Mouse (Mus musculus): ENCODE measurements around the gene Grin3b. TPM values are rescaled to one million over a fixed set of nuclear protein-coding genes. Genes with fewer than 3 reads are reported as not detected.
A peak's percentile ranks its signal among the peaks of the same experiment; 100 is the strongest.
"Not testable (repeated sequence)": the region's sequence is repeated elsewhere in the genome, so short reads cannot be mapped to it uniquely, and the experiment has no call there.

Grin3b gene
- polyA plus RNA-seq, 2 experiments from 2014 or later, result 0.58 TPM; not detected in 1

DNA sequence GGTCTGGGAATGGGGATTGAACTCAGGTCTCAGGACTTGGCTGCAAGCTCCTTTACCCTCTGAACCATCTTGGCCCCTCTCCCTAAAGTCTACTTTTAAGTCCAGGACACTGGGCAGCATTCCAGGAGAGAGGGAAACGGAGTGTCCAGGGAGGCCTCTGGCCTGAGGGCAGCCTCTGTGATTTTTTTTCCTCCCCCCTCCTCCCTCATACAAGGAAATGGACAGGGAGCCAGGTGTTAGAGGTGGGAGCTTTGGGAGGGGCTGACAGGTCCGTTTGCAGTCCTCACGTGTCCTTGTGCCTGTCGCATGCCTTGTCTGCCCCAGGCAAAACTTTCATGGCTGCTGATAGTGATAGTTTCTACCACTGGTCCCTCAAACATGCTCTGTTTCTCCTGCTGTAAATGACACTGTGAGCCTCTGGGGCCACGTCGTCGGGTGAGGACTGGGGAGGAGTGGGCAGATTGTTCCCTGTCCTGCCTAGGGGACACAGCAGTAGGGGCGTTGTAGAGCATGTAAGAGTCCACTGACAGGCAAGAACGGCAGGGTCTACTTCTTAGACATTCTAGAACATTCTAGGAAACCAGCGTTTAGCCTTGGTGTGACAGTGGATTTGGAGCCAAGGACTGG is 34.1 kb upstream of the Grin3b start:
- ATAC-seq, result no peak

DNA sequence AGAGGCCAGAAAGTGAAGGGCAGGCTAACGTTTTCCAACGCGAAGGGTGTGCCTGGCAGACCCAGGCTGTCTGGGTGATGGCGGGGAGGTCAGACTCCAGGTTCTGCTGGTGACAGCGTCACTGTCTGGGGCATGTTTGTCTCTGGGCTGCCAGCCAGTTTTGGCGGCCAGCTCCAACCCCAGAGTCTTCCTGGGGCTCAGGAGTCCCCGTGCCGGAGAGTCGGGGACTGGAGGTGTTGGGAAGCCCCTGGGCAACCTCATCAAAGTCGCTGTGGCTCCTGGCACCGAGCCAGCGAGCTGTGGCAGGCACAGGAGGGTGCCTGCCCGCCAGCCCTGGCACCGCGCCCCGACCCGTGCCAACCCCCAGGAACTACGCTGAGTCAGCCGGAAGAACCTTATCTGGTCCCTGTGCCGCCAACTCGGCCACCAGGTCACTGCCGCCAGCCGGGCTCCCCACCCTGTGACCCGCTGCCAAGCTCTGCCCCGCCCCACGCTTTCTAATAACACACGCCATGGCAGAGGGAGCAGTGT is 33.5 kb upstream of the Grin3b start:
- peak; percentile 90 for ATAC-seq

DNA sequence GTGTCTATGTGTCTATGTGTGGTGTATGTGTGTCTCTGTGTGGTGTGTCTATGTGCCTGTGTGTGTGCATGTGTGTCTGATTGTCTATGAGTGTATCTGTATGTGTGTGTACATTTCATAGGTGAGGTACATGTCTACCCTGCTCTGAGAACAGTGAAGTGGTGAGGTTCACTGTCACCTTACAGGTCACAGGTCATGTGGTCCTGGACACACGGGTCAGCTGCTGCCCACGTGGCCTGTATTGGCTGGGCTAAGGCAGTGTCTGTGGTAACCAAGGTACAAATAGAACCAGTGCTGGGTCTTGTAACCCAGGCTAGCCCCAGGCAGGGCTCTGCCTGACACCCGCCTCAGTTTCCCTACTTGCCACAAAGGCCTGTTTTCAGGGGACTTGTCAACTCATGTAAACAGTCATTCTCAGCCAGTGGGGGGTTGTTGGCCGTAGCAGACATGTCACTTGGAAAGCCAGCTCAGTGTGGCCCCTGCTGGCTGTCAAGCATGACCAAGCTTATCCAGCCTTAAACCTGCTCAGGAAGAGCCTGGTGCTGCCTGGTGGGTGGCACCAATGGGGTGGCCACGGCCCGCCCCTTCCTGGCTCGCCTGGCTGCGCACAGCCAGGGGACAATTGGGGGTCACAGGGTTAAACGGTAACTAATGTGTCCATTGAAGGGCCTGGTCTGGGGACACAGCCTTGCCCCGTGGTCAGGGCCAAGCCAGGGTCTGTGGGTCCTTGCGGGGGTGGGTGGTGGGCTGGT is 32.6 kb upstream of the Grin3b start:
- no peak for ATAC-seq

DNA sequence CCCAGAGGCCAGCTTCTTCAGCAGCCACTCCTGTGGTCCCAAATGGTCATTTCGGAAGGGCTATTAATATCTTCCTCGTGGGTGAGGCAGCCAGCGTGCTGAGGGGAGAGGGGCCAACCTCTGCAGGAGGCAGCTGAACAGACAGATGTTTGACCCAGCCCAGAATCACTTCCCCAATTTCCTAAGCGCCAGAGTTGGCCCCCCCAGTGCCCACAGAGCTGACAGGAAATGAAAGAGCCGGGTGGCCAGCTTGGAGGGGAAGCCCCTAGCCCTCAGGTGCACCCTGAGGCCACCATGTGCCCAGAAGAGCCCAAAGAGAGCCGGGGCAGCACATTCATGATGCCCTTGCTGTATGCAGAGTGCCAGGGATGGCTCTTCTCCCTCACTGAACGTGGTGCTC is 29.8 kb upstream of the Grin3b start:
- ATAC-seq, result no peak

DNA sequence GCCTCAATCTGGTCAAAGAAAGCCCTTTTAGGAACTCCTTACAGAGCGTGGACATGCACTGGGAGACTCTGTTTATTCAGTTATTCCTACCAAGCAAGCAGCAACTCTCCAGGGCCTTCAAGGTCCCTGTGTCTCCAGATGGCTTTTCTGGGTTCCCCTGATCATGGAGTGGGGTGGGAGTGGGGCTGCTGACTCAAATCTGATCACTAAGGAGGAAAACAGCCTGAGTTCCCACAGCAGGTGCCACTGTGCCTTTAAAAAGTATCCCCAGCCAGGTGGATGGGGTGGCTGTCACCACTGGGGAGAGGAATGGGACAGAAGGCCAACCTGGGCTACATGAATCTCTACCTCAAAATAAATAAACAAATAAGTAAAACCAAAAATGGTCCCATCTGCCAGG is 27.5 kb upstream of the Grin3b start:
- ATAC-seq, result no peak

DNA sequence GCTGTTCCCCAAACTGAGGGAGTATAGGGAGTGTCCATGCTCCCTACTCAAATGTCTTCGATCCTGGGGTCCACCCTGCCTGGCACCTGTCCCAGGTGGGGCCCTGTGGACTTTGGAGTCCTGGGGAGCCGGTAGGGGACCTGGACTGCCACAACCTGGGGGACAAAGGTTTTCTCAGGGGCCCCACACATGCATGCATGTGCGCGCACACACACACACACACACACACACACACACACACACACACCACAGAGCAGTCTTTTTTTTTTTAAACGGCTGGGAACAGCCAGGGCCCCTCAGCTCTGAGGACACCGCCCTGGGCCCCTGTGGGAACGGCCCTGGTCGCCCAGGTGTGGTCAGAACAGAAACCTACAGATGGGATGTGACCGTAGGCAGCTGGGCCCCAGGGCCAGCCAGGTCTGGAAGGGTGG is 27.0 kb upstream of the Grin3b start:
- ATAC-seq, result no peak

DNA sequence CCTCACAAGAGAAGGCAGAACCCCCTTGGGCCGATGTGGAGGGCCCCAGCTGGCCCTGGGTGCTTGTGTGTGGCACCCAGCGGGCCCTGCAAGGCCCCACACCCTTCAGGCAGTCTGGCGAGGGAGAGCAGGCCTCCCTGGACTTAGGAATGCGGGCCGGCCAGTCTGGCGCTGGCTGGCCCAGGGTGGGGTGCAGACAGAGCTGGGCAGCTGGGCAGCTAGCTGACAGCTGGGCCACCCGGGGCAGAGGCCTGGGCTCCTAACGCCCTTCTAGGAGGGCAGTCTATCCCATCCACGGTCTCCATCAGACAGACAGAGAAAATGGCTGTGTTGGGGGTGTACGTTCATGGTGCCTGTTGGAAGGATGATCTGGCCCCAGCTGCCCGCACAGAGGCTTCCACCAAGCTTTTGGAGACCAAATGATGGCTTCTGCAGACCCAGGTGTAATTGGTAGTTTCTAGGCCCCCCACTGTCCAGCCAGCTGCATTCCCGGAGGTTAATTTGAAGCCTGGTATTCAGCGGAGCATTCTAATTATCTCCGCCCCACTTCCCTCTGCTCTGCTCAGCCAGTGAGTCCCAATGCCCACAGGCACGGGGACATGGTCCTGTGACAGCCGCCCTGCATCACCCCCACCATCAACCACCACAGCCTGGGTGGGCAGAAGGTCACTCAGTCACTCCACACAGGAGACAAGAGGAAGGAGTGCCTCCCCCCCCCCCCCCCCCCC is 24.8 kb upstream of the Grin3b start:
- no peak for ATAC-seq

DNA sequence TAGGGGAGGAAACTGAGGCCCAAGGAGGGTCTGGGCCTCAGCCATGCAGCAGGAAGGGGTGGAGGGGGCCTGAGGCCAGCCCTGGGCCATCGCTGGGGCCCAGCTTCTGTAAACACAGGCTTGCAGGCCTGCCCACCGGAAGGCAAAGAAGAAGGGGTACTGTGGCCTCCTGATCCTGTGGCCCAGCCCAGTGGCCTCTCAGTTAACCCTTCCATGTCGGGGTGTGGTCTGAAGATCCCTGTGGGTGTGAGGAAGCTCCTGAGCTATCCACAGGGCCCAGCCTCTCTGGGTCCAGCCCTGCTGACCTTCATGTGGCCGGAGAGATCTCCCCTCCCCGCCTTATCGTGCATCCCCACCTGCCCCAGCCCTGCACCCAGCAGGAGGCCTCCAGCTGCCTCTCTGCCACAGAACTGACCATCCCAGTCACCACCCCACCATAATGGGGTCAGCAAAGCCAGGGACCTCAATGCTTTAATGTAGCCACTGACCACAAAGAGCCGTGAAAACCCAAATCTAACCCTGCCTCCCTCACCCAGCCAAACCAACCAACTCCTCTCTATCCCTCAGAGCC is 23.7 kb upstream of the Grin3b start:
- no peak for ATAC-seq

DNA sequence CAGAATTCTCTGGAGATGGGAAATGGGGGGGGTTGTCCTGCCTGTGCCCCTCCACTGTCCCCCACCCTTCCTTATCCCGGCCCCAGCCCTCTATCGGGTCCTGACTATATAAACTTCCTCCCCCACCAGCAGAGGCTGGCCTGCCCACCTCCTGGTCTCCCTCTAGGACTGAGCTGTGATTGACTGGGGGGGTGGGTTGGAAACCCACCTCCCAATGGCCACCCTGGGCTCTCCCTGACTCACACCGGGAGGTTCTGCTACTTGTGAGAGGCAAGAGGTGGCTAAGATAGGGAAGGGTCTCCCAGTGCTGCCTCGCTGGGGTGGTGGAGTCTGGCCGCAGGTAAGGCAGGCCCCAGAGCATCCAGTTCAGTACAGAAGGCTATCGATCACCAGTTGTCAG is 23.0 kb upstream of the Grin3b start:
- no peak for ATAC-seq

DNA sequence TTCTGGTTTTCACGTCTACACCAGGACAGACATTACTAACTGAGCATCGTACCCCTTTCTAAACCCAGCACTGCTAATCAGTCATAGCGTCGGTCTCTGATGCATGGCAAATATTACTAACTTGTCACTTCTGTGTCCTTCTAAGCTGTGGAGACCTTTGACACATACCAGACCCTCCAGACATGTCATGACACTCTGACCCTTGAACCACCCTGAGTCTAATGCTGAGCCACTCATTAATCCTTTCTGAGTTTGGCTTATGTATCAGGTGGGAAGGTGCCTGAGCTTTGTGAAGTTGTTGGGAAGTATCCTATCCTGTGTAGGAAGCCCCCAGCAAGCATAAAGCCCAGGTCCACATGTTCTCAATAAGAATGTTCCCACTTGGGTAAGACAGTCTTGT is 20.6 kb upstream of the Grin3b start:
- ATAC-seq, result no peak

DNA sequence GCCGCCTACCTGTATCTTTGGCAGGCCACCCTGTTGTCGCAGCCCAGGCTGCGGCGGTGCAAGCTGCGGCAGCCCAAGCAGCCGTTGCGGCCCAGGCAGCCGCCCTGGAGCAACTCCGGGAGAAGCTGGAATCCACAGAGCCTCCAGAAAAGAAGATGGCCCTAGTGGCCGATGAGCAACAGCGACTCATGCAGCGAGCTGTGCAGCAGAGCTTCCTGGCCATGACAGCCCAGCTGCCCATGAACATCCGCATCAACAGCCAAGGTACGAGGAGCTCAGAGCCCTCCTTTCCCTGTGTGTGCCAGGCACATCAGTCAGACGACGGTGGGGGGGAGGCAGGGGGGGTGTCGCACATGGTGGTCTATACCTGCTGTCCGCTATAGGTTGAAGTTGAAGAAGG is 19.9 kb upstream of the Grin3b start:
- ATAC-seq, result no peak

DNA sequence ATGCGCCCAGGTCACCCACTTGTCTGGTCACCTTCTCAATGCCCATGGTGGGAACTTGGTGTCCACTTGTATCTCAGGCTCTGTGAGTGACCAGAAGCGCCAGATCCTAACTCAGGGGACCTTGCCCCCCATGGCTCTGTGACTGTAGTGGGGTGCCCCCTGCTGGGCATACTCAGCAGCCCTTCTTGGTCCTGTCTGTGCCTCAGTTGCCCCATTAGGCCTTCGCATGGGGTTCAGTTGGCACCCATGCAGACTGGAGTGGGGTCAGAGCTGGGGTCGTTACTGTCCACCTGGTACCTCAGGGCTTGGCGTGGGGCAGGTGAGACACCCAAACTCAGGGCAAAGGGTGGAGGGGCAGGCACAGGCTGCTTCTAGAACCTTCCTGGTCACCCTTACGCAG is 16.6 kb upstream of the Grin3b start:
- no peak for ATAC-seq

DNA sequence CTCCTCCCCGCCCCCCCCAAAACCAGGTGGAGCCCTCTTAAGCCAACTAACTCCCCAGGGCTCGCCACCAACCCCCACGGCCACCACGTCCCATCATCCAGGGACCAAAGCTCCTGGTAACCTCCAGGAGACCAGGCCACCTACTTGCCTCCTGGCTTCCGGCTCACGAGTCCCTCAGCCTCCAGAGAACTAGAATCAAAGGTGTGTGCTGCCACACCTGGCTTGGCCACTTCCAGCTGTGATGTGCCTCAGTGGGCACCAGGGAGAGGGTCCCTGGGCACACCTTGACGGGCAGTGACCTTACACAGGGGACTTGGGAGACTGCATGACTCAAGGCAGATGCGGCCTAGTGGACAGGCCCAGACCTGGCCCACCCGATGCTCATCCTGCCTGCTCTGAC is 14.8 kb upstream of the Grin3b start:
- ATAC-seq, result no peak

DNA sequence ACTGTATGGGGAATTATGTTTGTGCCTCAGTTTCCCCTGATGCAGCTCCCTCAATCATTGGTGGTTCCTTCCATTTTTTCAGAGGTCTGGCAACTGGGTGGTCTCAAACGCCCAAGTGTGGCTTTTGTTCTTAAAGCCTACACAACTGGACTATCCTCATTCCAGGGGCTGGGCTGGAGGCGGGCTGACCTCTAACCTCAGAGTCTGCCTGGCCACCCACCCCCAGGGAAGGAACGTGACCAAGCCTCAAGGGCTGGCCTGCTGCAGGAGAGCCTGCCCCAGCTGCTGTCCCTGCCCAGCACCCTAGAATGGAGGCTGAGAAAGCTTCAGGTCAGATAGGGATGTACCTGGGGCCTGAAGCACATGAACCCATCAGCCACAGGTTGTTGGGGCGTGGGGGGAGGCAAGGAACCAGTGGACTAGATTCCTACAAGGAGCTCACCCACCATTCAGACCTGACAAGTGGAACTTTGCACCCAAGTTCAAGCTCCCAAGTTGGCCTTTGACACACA is 13.8 kb upstream of the Grin3b start:
- ATAC-seq, result no peak

DNA sequence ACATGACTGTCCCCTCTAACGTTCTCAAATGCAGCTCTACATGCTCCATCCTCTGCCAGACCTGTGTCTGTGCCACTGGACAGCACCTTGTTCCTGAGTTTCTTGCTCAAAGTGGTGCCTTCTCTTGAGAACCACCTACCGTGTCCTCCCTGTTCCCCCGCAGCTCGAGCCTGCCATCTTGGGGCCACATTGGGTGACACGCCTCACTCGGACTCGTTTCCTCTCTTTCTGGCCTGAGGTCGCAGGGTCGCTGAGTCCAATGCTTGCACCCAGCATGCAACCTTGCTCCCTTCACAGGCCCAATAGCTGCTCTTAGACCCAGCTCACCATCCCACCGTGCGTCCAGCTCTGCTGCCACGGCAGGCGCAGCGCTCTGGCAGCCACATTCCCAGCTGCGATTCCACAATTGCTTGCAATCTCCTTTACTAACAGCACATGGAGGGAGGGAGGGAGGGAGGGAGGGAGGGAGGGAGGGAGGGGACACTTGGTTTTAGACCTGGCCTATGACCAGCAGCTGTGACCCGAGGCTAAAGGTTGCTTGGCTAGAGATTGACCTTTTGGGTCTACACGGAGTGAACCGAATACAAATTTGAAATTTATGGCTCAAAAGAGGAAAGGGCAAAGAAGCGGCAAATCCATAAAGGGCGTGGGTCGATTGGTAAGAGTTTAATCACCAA is 12.2 kb upstream of the Grin3b start:
- ATAC-seq, result peak; percentile 18

DNA sequence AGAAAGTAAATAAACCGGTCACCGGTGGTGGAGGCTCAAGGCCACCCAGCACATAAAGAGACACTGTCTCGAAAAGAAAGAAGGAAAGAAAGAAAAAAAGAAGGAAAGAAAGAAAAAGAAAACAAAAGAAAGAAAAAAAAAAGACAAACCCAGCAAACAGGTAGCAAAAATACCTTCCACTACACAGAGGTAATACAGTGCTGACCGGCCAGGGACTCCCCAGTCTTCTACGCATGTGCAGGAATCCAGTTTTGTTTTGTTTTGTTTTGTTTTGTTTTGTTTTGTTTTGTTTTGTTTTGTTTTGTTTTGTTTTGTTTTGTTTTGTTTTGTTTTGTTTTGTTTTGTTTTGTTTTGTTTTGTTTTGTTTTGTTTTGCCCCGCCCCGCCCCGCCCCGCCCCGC is 11.1 kb upstream of the Grin3b start:
- not testable (repeated sequence) for ATAC-seq

DNA sequence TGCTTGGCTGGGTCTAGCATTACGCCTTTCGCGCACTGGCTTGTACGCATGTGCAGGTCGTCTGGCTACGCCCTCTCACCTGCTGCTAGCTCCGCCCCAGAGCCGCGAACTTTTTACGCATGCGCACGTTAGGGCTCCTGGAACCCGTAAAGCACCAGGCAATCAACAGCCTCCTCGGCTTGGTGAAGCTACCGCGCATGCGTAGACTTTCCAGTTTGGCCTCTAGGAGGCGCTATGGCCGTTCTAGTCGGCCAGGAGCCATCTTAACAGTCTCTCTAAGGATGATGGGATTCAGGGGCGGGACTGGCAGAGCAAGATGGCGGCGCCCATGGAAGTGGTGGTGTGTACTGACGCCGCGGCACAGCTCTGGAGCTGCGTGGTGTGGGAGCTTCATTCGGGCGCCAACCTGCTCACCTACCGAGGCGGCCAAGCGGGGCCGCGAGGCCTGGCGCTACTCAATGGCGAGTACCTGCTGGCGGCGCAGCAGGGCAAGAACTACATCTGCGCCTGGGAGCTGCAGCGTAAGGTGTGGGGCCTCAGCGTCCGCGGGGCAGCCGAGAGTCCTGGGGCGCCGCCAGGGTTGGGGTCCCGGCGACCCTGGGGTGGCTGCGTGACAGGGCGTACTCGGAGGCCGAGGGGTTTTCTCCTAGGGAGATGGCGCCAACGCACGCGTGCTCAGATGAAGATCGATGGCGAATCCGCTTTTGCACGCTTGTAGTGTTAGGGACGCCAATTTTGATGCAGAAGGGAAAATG is 10.5 kb upstream of the Grin3b start, which contains the start of gene Wdr18:
Gene Wdr18, plus strand, starts transcription at position 306 of the 755 bp plus-strand sequence.
- ATAC-seq, result peak; percentile 94

DNA sequence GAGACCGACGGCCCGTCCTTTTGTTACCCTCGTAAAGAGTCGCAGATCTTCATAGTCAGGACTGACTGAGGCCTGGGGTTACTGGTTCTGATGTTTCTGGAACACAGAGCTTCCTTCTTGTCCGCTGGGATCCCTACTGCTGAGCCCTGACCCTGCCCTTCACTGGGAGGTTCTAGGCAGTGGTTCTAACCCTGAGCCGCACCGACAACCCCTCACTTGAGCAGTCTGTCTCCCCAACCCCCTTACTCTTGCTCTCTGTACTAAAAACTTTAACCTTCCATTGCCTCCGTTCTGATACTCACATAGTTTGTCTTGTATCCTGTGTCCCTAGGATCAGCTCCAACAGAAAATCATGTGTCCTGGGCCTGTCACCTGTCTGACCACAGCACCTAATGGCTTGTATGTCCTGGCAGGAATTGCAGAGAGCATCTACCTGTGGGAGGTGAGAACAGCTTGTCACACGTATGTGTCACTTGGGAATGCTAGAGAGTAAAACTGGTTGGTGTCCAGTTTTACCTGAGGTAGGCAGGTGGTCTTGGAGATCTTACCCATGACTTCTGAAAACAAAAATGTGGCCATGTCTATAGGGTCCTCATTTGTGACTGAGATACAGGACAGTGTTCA is 9.7 kb upstream of the Grin3b start:
- no peak for ATAC-seq

DNA sequence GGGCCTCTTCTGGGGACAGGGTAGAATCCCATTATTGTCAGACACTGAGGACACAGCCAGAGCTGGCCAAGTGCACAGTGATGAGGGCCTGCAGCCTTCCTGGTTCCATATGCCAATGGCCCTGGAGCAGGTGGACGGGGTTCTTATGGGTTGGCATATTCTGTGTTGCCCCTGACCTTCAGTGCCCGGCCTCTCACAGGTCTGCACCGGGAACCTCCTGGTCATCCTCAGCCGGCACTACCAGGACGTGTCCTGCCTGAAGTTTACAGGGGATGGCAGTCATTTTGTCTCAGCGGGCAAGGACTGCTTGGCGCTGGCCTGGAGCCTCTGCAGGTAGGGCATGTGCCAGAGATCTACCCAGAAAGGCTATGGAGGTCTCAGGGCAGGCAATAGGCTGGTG is 5.8 kb upstream of the Grin3b start:
- ATAC-seq, result no peak

DNA sequence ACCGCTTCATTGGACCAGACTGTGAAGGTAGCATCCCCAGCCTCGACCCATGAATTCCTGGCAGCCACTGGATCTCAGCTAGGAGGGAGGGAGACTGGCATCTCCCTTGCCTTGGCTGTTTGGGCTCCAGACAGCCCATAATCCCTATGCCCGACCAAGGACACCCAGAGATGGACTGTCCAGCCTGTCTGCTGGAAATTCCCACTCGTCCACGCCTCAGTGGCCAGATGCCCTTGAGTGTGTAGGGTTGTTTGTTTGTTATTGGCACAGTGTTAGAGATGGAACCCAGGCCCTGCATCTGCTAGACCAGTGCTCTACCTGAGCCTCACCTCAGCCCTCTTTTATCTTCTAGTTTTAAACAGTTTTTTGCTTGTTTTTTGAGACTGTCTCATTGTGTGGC is 5.2 kb upstream of the Grin3b start:
- ATAC-seq, result no peak

DNA sequence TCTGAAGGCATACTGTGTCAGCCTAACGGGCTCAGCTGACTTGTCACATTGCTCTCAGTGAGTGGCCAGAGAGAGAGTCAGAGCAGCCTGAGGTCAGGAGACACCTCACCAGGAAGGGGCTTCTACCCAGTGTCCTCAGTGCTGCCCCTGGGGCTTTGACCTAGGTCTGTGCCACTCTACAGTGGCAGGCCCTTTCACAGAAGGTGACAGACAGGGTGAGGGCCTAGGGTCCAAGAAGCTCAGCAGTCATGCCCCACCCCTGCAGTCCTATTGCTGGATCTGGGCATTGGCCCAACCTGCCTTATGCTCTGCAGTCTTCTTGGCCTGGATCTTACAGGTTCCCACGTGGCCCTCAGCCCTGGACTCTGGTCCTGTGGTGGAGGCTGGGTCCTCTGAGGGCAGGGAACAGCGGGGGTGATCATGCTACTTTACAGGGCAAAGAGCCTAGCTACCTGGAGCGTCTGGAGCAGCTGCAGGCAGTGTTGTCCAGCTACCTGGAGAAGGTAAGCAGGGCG is 3.6 kb upstream of the Grin3b start:
- ATAC-seq, result no peak
